Mouse (Mus musculus) liver, embryonic 13.5 days (tissue): Measurements from ENCODE around the gene Myoz1. TPM values are rescaled to one million over a fixed set of nuclear protein-coding genes. Genes with fewer than 3 reads are reported as not detected.

Experiments
- ATAC-seq: fragments of 200-750 bp; cut with Nextera tagmentation; 2 replicates; pipeline ENCODE4 v1.8.0; 2017; ENCODE audit warnings: low read depth, mild to moderate bottlenecking, moderate number of reproducible peaks, moderate library complexity
- DNase-seq: peaks from one replicate; pipeline ENCODE4 v3.0.0; 2022
- H3K27ac ChIP-seq: fragments of 300-500 bp; sonication (generic); 2 replicates; pipeline ENCODE4 v1.5.1; 2015; ENCODE audit warnings: moderate library complexity, mild to moderate bottlenecking, inconsistent platforms
- H3K27me3 ChIP-seq: fragments of 300-500 bp; sonication (generic); 2 replicates; pipeline ENCODE4 v1.6.1; 2015; ENCODE audit warnings: mild to moderate bottlenecking, inconsistent platforms
- H3K36me3 ChIP-seq: fragments of 300-500 bp; sonication (generic); 2 replicates; pipeline ENCODE4 v1.6.1; 2015; ENCODE audit warnings: mild to moderate bottlenecking, inconsistent platforms
- H3K4me1 ChIP-seq: fragments of 300-500 bp; sonication (generic); replicated peaks from 2 replicates; pipeline ENCODE4 v1.6.1; 2015; ENCODE audit warnings: inconsistent platforms
- H3K4me2 ChIP-seq: fragments of 300-500 bp; sonication (generic); 2 replicates; pipeline ENCODE4 v1.6.1; 2015; ENCODE audit warnings: inconsistent platforms, mild to moderate bottlenecking, moderate library complexity
- H3K4me3 ChIP-seq: fragments of 300-500 bp; sonication (generic); replicated peaks from 2 replicates; pipeline ENCODE4 v1.5.1; 2015; ENCODE audit warnings: mild to moderate bottlenecking, inconsistent platforms
- H3K9ac ChIP-seq: fragments of 300-500 bp; sonication (generic); 2 replicates; pipeline ENCODE4 v1.6.1; 2015; ENCODE audit warnings: mild to moderate bottlenecking, inconsistent platforms
- H3K9me3 ChIP-seq: fragments of 300-500 bp; sonication (generic); replicated peaks from 2 replicates; pipeline ENCODE4 v1.6.1; 2016; ENCODE audit warnings: inconsistent platforms
- WGBS: fragments of 180-500 bp; shearing (Covaris S2); methylation state at CpG from one replicate; pipeline ENCODE4 v1.1.7; 2015; ENCODE audit not compliant: insufficient replicate concordance; 5-methylcytosine and 5-hydroxymethylcytosine counted together
- polyA plus RNA-seq: library from polyadenylated mRNA; unstranded; fragments of >200 nt; fragmentation: Nextera tagmentation; extraction: Ambion mirVana; gene quantifications from 2 replicates; pipeline ENCODE4 v1.2.1, GENCODE M21; 2015

The Myoz1 gene
- polyA plus RNA-seq, 1 experiment from 2014 or later, result 0.29 TPM

- no peak overlapping the region for H3K4me3 ChIP-seq
- H3K36me3 ChIP-seq, result no peaks in the 10 kb centered on the region
- DNase-seq (no peak), ATAC-seq (no peak)
- H3K4me1 ChIP-seq, result 0 out of 2 replicates have a peak, but pooled peaks cover 3% of the 10 kb centered on the region
- no peaks in the 10 kb centered on the region for H3K9me3 ChIP-seq
- no peaks in the 10 kb centered on the region for H3K27me3 ChIP-seq
- no peak overlapping the region for H3K27ac ChIP-seq
- H3K4me2 ChIP-seq, result no peak overlapping the region
- 61% methylated on average over 9 of the region's 9 CpGs for WGBS
- no peak overlapping the region for H3K9ac ChIP-seq
Measured at GRCm38 (mm10) chr14:20654690-20655421, 1.5 kb downstream of the Myoz1 start.

- Histone ChIP-seq H3K36me3 (no peaks in the 10 kb centered on the region), H3K4me1 (peaks cover under 1% of the 10 kb centered on the region; the same call in 1 of the 2 replicates), H3K9me3 (no peaks in the 10 kb centered on the region), H3K27ac (no peak overlapping the region), H3K27me3 (no peaks in the 10 kb centered on the region), H3K4me2 (no peak overlapping the region), H3K4me3 (no peak overlapping the region), H3K9ac (no peak overlapping the region)
- DNase-seq (no peak), ATAC-seq (no peak)
- 52% methylated on average over 4 of the region's 4 CpGs for WGBS
Measured at GRCm38 (mm10) chr14:20651722-20652256, 4.6 kb downstream of the Myoz1 start.

- H3K9ac ChIP-seq, result no peak overlapping the region
- H3K4me3 ChIP-seq, result no peak overlapping the region
- no peaks in the 10 kb centered on the region for H3K36me3 ChIP-seq
- no peak overlapping the region for H3K27ac ChIP-seq
- no peaks in the 10 kb centered on the region for H3K9me3 ChIP-seq
- H3K4me1 ChIP-seq, result peaks cover 7% of the 10 kb centered on the region; the same call in 1 of the 2 replicates
- 54% methylated on average over 2 of the region's 2 CpGs for WGBS
- no peak for ATAC-seq
- no peaks in the 10 kb centered on the region for H3K27me3 ChIP-seq
- DNase-seq, result no peak
- no peak overlapping the region for H3K4me2 ChIP-seq
Measured at GRCm38 (mm10) chr14:20651000-20651399, 5.3 kb downstream of the Myoz1 start.

- H3K4me1 ChIP-seq, result peaks cover 15% of the 10 kb centered on the region
- H3K27me3 ChIP-seq, result no peaks in the 10 kb centered on the region
- ATAC-seq (peak; percentile 68), DNase-seq (no peak)
- no peak overlapping the region for H3K4me3 ChIP-seq
- no peak overlapping the region for H3K27ac ChIP-seq
- H3K9me3 ChIP-seq, result no peaks in the 10 kb centered on the region
- H3K9ac ChIP-seq, result no peak overlapping the region
- H3K36me3 ChIP-seq, result no peaks in the 10 kb centered on the region
- H3K4me2 ChIP-seq, result no peak overlapping the region
Measured at GRCm38 (mm10) chr14:20646381-20646780, 10.0 kb downstream of the Myoz1 start.

- Histone ChIP-seq H3K9ac (no peak overlapping the region), H3K36me3 (no peaks in the 10 kb centered on the region), H3K27me3 (no peaks in the 10 kb centered on the region), H3K4me2 (no peak overlapping the region), H3K27ac (no peak overlapping the region), H3K4me3 (no peak overlapping the region), H3K4me1 (peaks cover 15% of the 10 kb centered on the region), H3K9me3 (no peaks in the 10 kb centered on the region)
- DNase-seq, result no peak
- no peak for ATAC-seq
- 44% methylated on average over 3 of the region's 3 CpGs for WGBS
Measured at GRCm38 (mm10) chr14:20645547-20645946, 10.8 kb downstream of the Myoz1 start.

GRCm38 (mm10) chr14:20641438-20641875, 14.9 kb downstream of the Myoz1 start:
- peak; percentile 21 for DNase-seq
- Histone ChIP-seq H3K4me1 (peaks cover 25% of the 10 kb centered on the region), H3K9me3 (no peaks in the 10 kb centered on the region), H3K27ac (peak overlapping the region; percentile 90), H3K4me2 (peak overlapping the region; percentile 90), H3K27me3 (no peaks in the 10 kb centered on the region), H3K4me3 (peak overlapping the region; percentile 81), H3K36me3 (no peaks in the 10 kb centered on the region), H3K9ac (peak overlapping the region; percentile 87)
- WGBS, result 17% methylated on average over 10 of the region's 10 CpGs
- ATAC-seq, result no peak

- H3K9ac ChIP-seq, result peak within 1 kb of the TSS; percentile 87
- H3K27ac ChIP-seq, result peak within 1 kb of the TSS; percentile 90
- under 1% methylated on average over 72 of the region's 73 CpGs for WGBS
Measured at GRCm38 (mm10) chr14:20640644-20641437, 15.5 kb downstream of the Myoz1 start, which contains the start of gene Usp54. Gene Usp54, minus strand, starts transcription at chr14:20641063.

GRCm38 (mm10) chr14:20639918-20640619, 16.3 kb downstream of the Myoz1 start:
- peak overlapping the region; percentile 90 for H3K4me2 ChIP-seq
- H3K27me3 ChIP-seq, result no peaks in the 10 kb centered on the region
- H3K27ac ChIP-seq, result peak overlapping the region; percentile 90
- H3K4me1 ChIP-seq, result peaks cover 29% of the 10 kb centered on the region
- ATAC-seq (peak; percentile 55), DNase-seq (no peak)
- WGBS, result 8% methylated on average over 16 of the region's 16 CpGs
- H3K9me3 ChIP-seq, result no peaks in the 10 kb centered on the region
- peak overlapping the region; percentile 81 for H3K4me3 ChIP-seq
- no peaks in the 10 kb centered on the region for H3K36me3 ChIP-seq
- H3K9ac ChIP-seq, result peak overlapping the region; percentile 87

More at GRCm38 (mm10) chr14:20640644-20641437, 15.5 kb downstream of the Myoz1 start, which contains the start of gene Usp54:
- H3K9me3 ChIP-seq, result no peaks in the 10 kb centered on the region
- H3K4me2 ChIP-seq, result peak within 1 kb of the TSS; percentile 90
- no peaks in the 10 kb centered on the region for H3K36me3 ChIP-seq
- H3K4me1 ChIP-seq, result peaks cover 23% of the 10 kb centered on the region
- ATAC-seq (peak; percentile 93), DNase-seq (peak; percentile 96)
- H3K27me3 ChIP-seq, result no peaks in the 10 kb centered on the region
- H3K4me3 ChIP-seq, result peak within 1 kb of the TSS; percentile 81

- Histone ChIP-seq H3K4me2 (no peak overlapping the region), H3K4me1 (peaks cover 29% of the 10 kb centered on the region), H3K9me3 (no peaks in the 10 kb centered on the region), H3K4me3 (no peak overlapping the region), H3K27me3 (no peaks in the 10 kb centered on the region), H3K36me3 (no peaks in the 10 kb centered on the region), H3K9ac (no peak overlapping the region), H3K27ac (no peak overlapping the region)
- 78% methylated on average over 6 of the region's 6 CpGs for WGBS
- ATAC-seq, result no peak
- no peak for DNase-seq
Measured at GRCm38 (mm10) chr14:20638702-20639101, 17.6 kb downstream of the Myoz1 start.

GRCm38 (mm10) chr14:20637818-20638574, 18.3 kb downstream of the Myoz1 start:
- H3K27ac ChIP-seq, result no peak overlapping the region
- no peak overlapping the region for H3K4me3 ChIP-seq
- DNase-seq, result no peak
- no peaks in the 10 kb centered on the region for H3K9me3 ChIP-seq
- H3K27me3 ChIP-seq, result no peaks in the 10 kb centered on the region
- no peak for ATAC-seq
- peaks cover 29% of the 10 kb centered on the region for H3K4me1 ChIP-seq
- H3K9ac ChIP-seq, result peak overlapping the region; percentile 3; the same call in 1 of the 2 replicates
- WGBS, result 57% methylated on average over 2 of the region's 2 CpGs
- no peak overlapping the region for H3K4me2 ChIP-seq
- no peaks in the 10 kb centered on the region for H3K36me3 ChIP-seq
